Mouse (Mus musculus): Measurements from ENCODE around the gene Gse1.

DNA sequence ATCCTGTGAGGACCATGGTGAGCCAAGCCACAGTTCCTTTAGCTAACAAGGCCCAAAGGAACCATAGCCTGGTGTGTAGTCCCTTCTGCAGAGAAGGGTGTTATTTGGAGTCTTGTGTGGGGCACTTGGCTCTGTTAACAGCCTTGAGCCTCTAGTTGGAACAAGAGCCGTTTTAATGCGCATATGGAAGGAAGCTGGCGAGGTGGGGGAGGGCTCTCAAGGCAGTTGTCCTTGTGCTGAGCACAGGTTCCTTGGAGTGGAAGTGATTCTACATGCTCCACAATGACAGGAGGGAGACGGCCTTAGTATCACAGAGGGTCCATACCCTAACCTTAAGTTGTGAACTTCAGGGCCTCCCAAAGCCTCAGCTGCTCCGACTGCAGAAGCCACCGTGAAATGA lies 129.2 kb downstream of the Gse1 start:
- TF ChIP-seq CTCF (IDR thresholded peaks at IDR 0.05; ENCODE audit: control insufficient read depth, insufficient read depth, low read length) (no peak), POLR2A (IDR thresholded peaks at IDR 0.05; ENCODE audit: borderline replicate concordance, control insufficient read depth, low read depth, low read length) (no peak)
